Mouse (Mus musculus) G1E (cell line): Measurements from ENCODE around the gene Smg6.

Experiments used
- CTCF ChIP-seq: IDR thresholded peaks from 2 replicates; pipeline ENCODE4 v1.5.1; 2012; ENCODE audit warnings: low read depth, low read length, inconsistent platforms, mixed read lengths
- GATA1 ChIP-seq: IDR thresholded peaks from 2 replicates; pipeline ENCODE4 v1.6.1; 2012; ENCODE audit warnings: borderline replicate concordance, low read length, inconsistent platforms, mixed read lengths

- TF ChIP-seq CTCF, result no peak
- TF ChIP-seq GATA1, result no peak
Observed at GRCm38 (mm10) chr11:75092656-75093055, 167.0 kb downstream of the Smg6 start.
